Mouse (Mus musculus) limb, embryonic 12.5 days (tissue): ENCODE measurements around the gene Efs. TPM values are rescaled to one million over a fixed set of nuclear protein-coding genes. Genes with fewer than 3 reads are reported as not detected.
"Not testable (repeated sequence)": the region's sequence is repeated elsewhere in the genome, so short reads cannot be mapped to it uniquely, and the experiment has no call there.

ENCODE experiments used
- ATAC-seq: fragments of 200-750 bp; cut with Nextera tagmentation; 2 replicates; pipeline ENCODE4 v1.8.0; 2017; ENCODE audit warnings: low read depth, moderate TSS enrichment; ENCODE audit not compliant: insufficient number of reproducible peaks, insufficient read depth, low FRiP score, low TSS enrichment
- H3K27ac ChIP-seq: fragments of 300-500 bp; sonication (generic); 2 replicates; pipeline ENCODE4 v1.5.1; 2016; ENCODE audit warnings: mild to moderate bottlenecking, moderate library complexity
- H3K27me3 ChIP-seq: fragments of 300-500 bp; sonication (generic); 2 replicates; pipeline ENCODE4 v1.6.1; 2016; ENCODE audit warnings: mild to moderate bottlenecking, moderate library complexity
- H3K36me3 ChIP-seq: fragments of 300-500 bp; sonication (generic); 2 replicates; pipeline ENCODE4 v1.6.1; 2016; ENCODE audit warnings: mild to moderate bottlenecking, moderate library complexity
- H3K4me1 ChIP-seq: fragments of 300-500 bp; sonication (generic); replicated peaks from 2 replicates; pipeline ENCODE4 v1.6.1; 2016
- H3K4me2 ChIP-seq: fragments of 300-500 bp; sonication (generic); 2 replicates; pipeline ENCODE4 v1.6.1; 2016; ENCODE audit warnings: mild to moderate bottlenecking, moderate library complexity
- H3K4me3 ChIP-seq: fragments of 300-500 bp; sonication (generic); replicated peaks from 2 replicates; pipeline ENCODE4 v1.5.1; 2016; ENCODE audit warnings: mild to moderate bottlenecking
- H3K9ac ChIP-seq: fragments of 300-500 bp; sonication (generic); replicated peaks from 2 replicates; pipeline ENCODE4 v1.6.1; 2016; ENCODE audit warnings: mild to moderate bottlenecking, moderate library complexity
- H3K9me3 ChIP-seq: fragments of 300-500 bp; sonication (generic); 2 replicates; pipeline ENCODE4 v1.6.1; 2016; ENCODE audit warnings: mild to moderate bottlenecking, moderate library complexity
- WGBS: fragments of 180-500 bp; shearing (Covaris S2); methylation state at CpG from one replicate; pipeline ENCODE4 v1.1.7; 2016; 5-methylcytosine and 5-hydroxymethylcytosine counted together
- polyA plus RNA-seq: library from polyadenylated mRNA; unstranded; fragments of >200 nt; fragmentation: Nextera tagmentation; extraction: Ambion mirVana; gene quantifications from 2 replicates; pipeline ENCODE4 v1.2.1, GENCODE M21; 2016

Gene Efs
- polyA plus RNA-seq, result 44.5 and 52.7 TPM in 2 replicates

DNA sequence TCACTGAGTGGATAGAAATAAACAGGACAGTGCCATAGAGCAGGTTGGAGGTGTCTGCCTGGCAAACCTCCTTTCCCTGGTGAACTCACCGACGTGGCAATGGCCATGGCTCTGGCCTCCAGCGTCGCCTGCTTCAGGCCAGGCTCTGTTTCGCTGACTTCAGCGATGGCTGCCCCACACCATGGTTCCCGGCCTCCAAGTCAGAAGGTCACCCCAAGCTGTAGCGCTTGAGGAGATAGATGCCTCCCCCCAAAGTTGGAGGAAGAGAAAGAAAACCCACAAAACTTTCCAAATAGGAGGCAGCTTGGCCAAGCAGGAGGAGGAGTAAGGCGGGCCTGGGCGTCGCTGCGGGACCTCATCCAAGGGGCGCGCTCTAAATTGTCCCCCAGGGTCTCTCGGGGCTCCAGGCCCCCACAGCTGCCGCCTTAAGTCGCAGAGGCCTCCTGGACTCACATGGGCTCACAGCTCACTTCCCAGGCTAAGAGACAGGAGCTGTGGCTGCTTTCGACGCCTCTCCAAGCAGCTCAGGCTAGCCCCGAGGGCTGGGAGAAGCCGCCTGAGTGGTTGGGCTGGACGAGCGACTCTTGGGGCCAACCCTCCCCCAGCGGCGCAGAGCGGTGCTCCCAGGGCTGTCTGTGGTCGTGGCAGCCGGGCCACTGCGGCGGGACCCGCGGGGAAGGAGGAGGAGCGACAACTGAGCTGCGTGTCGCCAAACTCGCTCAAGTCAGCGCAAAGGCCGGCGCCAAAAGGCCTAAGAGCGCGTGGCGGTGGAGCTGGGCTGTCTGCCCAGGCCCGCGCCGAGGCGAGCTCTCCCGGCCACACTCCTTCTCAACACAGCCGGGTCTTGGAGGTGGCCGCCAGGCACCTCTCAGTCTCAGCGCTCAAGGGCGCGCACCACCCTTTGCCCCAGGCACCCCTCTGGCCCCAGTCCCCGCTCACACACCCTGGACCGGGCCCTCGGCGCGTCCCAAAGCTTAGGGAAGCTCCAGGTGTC, at the start of gene Efs:
Gene Efs, minus strand, starts transcription at position 778 of the 994 bp plus-strand sequence.
- WGBS, result 1% methylated on average over 52 of the region's 57 CpGs
- peaks cover 25% of the 10 kb centered on the region for H3K36me3 ChIP-seq
- ATAC-seq, result peak; percentile 45
- no peaks in the 10 kb centered on the region for H3K27me3 ChIP-seq
- H3K9ac ChIP-seq, result peak within 1 kb of the TSS; percentile 89
- peak within 1 kb of the TSS; percentile 100 for H3K27ac ChIP-seq
- H3K9me3 ChIP-seq, result peaks cover 19% of the 10 kb centered on the region
- peak within 1 kb of the TSS; percentile 87 for H3K4me2 ChIP-seq
- peak within 1 kb of the TSS; percentile 59 for H3K4me3 ChIP-seq
- H3K4me1 ChIP-seq, result peaks cover 50% of the 10 kb centered on the region

DNA sequence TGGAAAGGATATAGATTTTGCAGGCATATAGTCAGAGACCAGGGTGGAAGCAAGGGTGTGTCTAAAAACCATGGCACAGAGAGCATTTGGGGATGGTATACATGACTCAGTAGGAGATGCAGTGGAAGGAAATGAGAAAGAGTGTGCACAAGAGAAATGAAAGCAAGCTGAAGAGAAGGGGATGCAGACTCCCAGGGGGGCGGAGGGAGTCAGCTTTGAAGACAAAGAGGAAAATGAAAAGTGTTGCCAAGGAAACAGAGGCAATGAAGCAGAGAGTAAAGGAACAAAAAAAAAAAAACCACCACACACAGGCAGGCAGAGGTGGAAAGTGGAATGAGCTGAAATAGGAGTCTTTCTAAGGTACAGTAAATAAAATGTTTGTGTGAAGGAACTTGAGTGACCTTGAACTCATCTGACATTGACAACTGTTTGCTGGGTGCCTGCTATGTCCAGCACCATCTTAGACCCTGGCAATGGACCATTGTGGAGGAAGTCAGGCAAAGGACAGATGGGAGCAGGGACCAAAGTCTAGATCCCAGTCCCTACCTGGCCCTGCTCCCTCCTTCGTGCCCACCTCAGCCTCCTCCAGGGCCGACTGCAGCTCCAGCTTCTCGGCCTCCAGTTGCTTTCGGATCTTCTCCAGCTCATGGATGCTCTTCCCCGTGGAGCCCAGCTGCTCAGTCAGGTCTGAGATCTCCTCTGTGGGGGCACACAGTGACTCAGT, 48.3 kb upstream of the Efs start:
- Histone ChIP-seq H3K36me3 (no peaks in the 10 kb centered on the region), H3K27me3 (peaks cover 14% of the 10 kb centered on the region), H3K4me2 (no peak overlapping the region), H3K9me3 (no peaks in the 10 kb centered on the region), H3K4me3 (no peak overlapping the region), H3K9ac (no peak overlapping the region), H3K4me1 (no peaks in the 10 kb centered on the region), H3K27ac (no peak overlapping the region)
- WGBS, result 80% methylated on average over 6 of the region's 6 CpGs
- no peak for ATAC-seq

DNA sequence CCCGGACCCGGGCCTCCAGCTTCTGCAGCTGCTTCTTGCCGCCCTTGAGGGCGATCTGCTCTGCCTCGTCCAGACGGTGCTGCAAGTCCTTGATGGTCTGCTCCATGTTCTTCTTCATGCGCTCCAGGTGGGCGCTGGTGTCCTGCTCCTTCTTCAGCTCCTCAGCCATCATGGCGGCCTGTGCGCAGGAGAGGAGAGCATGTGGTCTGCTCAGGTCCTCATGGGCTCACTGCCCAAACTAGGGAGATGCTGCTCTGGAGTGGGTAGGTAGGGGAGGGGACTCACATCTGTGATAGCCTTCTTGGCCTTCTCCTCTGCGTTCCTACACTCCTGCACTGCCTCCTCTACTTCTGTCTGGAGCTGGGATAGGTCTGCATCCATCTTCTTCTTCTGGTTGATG, 46.9 kb upstream of the Efs start:
- H3K36me3 ChIP-seq, ATAC-seq, H3K9ac ChIP-seq, H3K4me2 ChIP-seq, H3K9me3 ChIP-seq, H3K4me3 ChIP-seq, H3K4me1 ChIP-seq, H3K27ac ChIP-seq: not testable (repeated sequence)
- WGBS, result 89% methylated on average over 11 of the region's 11 CpGs
- peaks cover 14% of the 10 kb centered on the region for H3K27me3 ChIP-seq

DNA sequence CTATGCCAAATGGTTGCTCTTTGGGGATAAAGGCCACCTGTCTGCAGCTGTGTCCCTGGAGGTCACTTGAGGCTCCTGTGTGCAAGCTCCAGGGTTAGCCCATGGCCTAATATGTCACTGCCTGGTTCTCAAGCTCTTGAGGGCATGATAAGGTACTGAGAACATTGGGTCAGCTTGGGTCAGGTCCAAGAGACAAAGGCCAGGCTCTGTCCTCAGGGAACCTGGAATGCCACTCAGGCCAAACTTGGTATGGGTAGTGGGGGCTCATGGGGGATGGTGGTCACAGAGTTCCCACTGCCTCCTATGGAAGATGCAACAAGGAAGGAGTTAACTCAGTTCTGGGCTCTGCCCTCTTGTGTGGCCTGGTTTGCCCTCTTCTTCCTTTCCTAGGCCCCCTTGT, 42.4 kb upstream of the Efs start:
- Histone ChIP-seq H3K27me3 (peaks cover 8% of the 10 kb centered on the region), H3K27ac (no peak overlapping the region), H3K9ac (no peak overlapping the region), H3K4me1 (peaks cover 8% of the 10 kb centered on the region; the same call in 1 of the 2 replicates), H3K4me2 (no peak overlapping the region), H3K9me3 (no peaks in the 10 kb centered on the region), H3K4me3 (no peak overlapping the region), H3K36me3 (no peaks in the 10 kb centered on the region)
- ATAC-seq, result no peak

DNA sequence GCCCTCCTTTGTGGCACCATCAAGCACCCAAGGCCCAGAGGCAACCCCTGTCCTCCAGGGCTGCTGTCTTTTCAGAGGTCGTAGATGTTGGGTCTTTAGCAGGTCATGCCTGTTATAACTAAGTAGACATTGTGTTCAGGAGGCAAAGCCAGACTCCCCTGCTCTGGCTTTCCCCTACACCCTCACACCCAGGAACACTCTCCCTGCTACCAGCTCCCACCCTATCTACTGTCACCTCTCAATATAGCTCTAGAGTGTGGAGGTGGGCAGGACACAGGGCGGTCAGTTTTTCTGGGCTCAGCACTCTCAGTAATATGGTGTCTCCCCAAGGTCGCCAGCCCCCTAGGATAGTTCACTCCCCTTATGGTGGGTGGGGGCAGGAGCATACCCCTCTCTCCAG, 41.9 kb upstream of the Efs start:
- Histone ChIP-seq H3K4me3 (no peak overlapping the region), H3K9ac (no peak overlapping the region), H3K9me3 (no peaks in the 10 kb centered on the region), H3K4me1 (peaks cover 8% of the 10 kb centered on the region; the same call in 1 of the 2 replicates), H3K27me3 (peaks cover 8% of the 10 kb centered on the region), H3K27ac (no peak overlapping the region), H3K4me2 (no peak overlapping the region), H3K36me3 (no peaks in the 10 kb centered on the region)
- WGBS, result 78% methylated on average over 3 of the region's 3 CpGs
- no peak for ATAC-seq

DNA sequence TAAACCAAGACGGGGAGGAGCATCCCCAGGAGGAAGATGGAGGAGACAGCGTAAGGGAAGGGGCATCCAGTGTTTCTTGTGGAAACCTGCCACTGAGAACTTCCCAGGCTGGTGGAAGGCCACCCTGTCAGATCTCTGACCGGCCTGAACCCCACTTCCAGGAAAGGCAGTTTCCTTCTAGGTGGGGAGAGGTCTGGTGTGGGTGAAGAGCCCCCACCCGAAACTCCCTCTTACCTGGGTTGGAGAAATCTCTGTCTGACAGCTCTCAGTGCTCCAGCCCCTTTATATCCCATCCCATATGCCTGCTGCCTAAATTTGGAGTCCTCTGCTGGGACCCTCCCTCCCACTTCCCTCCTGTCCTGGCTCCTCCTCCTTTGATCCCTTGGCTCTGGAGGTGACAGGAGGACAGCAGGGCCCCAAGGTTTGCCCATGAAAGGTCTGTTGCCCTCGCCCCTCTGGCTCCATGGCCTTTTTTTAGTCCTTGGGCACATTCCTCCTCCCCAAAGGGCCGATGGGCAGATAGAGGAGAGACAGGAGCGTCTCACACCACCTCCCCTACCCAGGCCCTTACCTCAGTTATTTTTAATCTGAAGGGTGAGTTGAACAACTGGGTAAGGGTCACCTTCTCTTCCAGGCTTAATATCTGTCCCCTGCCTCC, 40.5 kb upstream of the Efs start, which contains the start of gene Myh6:
Gene Myh6, minus strand, starts transcription at position 608 of the 658 bp plus-strand sequence.
- Histone ChIP-seq H3K4me2 (no peak within 1 kb of the TSS), H3K4me3 (no peak within 1 kb of the TSS), H3K27me3 (peaks cover 8% of the 10 kb centered on the region), H3K36me3 (no peaks in the 10 kb centered on the region), H3K27ac (no peak within 1 kb of the TSS), H3K9ac (no peak within 1 kb of the TSS), H3K4me1 (peaks cover 8% of the 10 kb centered on the region; the same call in 1 of the 2 replicates), H3K9me3 (no peaks in the 10 kb centered on the region)
- WGBS, result 61% methylated on average over 7 of the region's 7 CpGs
- ATAC-seq, result no peak

DNA sequence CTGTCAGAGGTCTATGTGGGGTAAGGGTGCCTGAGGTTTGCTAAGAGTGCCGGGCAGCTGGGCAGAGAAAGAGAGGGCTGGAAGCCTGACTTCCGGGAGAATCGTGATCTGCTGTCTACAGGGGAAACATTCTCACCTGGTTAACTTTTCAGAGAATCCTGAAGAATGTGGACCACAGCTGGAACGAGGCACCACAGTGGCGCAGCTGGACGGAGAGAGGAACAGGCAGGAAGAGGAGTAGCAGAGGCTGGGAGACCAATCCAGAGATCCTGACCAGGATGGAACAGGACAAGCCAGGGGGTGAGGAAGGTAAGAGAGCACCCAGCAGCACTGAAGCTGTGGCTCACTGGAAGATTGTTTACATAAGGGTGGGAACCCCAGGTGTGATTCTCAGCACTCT, 39.7 kb upstream of the Efs start:
- no peak for ATAC-seq
- WGBS, result 51% methylated on average over 6 of the region's 6 CpGs
- H3K36me3 ChIP-seq, result no peaks in the 10 kb centered on the region

DNA sequence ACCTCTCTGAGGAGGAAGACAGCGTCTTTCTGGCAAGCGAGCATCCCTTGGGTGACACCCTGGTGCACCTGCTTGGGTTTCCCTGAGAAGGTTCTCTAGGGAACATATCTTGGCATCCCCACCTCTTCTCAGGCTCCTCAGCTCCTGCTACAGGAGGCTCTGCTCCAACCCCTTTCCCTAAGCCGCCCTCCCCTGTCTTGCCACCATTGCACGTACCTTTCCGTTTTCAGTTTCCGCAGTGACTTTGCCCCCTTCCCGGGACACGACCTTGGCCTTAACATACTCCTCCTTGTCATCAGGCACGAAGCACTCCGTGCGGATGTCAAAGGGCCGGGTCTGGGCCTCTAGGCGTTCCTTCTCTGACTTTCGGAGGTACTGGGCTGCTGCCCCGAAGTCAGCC, 39.1 kb upstream of the Efs start:
- 80% methylated on average over 15 of the region's 15 CpGs for WGBS
- Histone ChIP-seq H3K4me2 (no peak overlapping the region), H3K4me1 (peaks cover 8% of the 10 kb centered on the region; the same call in 1 of the 2 replicates), H3K4me3 (no peak overlapping the region), H3K27ac (no peak overlapping the region), H3K9ac (no peak overlapping the region), H3K27me3 (peaks cover 12% of the 10 kb centered on the region), H3K36me3 (no peaks in the 10 kb centered on the region), H3K9me3 (no peaks in the 10 kb centered on the region)
- no peak for ATAC-seq

More for the DNA sequence above, 39.7 kb upstream of the Efs start:
- H3K4me2 ChIP-seq, result no peak overlapping the region
- H3K9ac ChIP-seq, result no peak overlapping the region
- no peak overlapping the region for H3K4me3 ChIP-seq
- peaks cover 12% of the 10 kb centered on the region for H3K27me3 ChIP-seq
- H3K4me1 ChIP-seq, result peaks cover 8% of the 10 kb centered on the region; the same call in 1 of the 2 replicates
- no peak overlapping the region for H3K27ac ChIP-seq
- no peaks in the 10 kb centered on the region for H3K9me3 ChIP-seq

DNA sequence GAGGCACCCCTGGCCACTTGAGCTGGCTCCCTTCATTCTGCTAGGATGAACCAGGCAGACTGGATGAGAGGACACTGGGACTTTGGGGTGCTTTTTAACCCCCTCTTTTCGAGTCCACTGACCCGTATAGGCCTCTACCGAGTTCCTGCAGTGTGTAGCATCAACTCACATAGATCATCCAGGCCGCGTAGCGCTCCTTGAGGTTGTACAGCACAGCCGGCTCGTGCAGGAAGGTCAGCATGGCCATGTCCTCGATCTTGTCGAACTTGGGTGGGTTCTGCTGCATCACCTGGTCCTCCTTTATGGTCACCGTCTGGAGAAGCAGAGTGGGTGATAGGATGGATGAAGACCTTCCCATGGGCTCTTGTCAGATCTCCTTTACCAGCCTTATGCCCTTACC, 37.8 kb upstream of the Efs start:
- Histone ChIP-seq H3K27ac (no peak overlapping the region), H3K4me1 (peaks cover 8% of the 10 kb centered on the region; the same call in 1 of the 2 replicates), H3K36me3 (no peaks in the 10 kb centered on the region), H3K9me3 (no peaks in the 10 kb centered on the region), H3K4me2 (no peak overlapping the region), H3K9ac (no peak overlapping the region), H3K4me3 (no peak overlapping the region), H3K27me3 (peaks cover 8% of the 10 kb centered on the region)
- ATAC-seq, result no peak
- WGBS, result 88% methylated on average over 11 of the region's 11 CpGs

DNA sequence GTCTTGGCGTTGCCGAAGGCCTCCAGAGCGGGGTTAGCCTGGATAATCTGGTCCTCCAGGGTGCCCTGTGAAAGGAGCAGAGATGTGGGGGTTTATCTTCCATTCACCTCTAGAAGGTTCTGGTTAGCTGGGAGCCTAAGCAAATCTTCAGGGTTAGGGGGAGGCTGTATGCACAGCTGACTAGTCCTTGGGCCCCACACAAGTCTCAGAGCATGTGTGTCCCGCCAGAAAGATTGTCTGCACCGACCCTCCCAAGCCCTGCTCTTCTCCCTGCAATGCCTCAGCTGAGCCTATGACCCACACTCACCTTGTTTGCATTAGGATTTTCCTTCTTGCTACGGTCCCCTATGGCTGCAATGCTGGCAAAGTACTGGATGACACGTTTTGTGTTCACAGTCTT, 36.8 kb upstream of the Efs start:
- 89% methylated on average over 7 of the region's 7 CpGs for WGBS
- no peaks in the 10 kb centered on the region for H3K36me3 ChIP-seq

DNA sequence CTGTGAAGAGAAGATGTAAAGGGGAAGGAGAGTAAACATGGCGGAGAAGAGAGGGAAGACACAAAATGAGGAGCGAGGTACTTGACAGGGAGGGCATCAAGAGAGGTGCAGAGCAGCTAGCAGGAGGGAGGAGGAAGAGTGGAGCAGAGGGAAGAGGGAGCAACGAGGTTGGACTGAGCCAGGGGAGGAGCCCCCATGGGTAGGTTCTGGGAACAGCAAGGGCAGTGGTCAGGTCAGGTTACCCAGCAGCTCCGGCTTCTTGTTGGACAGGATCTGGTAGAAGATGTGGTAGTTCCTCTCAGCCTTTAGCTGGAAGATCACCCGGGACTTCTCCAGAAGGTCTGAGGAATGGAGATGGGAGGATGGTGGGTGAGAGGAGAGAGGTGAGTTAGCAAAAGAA, 35.6 kb upstream of the Efs start:
- no peak for ATAC-seq
- 79% methylated on average over 5 of the region's 5 CpGs for WGBS
- H3K4me3 ChIP-seq, result no peak overlapping the region
- no peaks in the 10 kb centered on the region for H3K4me1 ChIP-seq
- H3K27me3 ChIP-seq, result peaks cover 8% of the 10 kb centered on the region; the same call in 1 of the 2 replicates
- H3K9me3 ChIP-seq, result no peaks in the 10 kb centered on the region
- H3K9ac ChIP-seq, result no peak overlapping the region
- H3K36me3 ChIP-seq, result no peaks in the 10 kb centered on the region
- no peak overlapping the region for H3K27ac ChIP-seq
- H3K4me2 ChIP-seq, result no peak overlapping the region

More for the DNA sequence above, 36.8 kb upstream of the Efs start:
- H3K4me1 ChIP-seq, result peaks cover 4% of the 10 kb centered on the region; the same call in 1 of the 2 replicates
- H3K9ac ChIP-seq, result no peak overlapping the region
- H3K27me3 ChIP-seq, result peaks cover 8% of the 10 kb centered on the region
- no peak overlapping the region for H3K4me2 ChIP-seq
- ATAC-seq, result no peak
- no peak overlapping the region for H3K27ac ChIP-seq
- H3K9me3 ChIP-seq, result no peaks in the 10 kb centered on the region
- no peak overlapping the region for H3K4me3 ChIP-seq
